Mouse (Mus musculus) kidney, adult 2 months (tissue): ENCODE measurements at regions not wholly inside any gene's neighbourhood (a gene's known extent, or its start where the extent isn't known, plus 50 kb on each side); places are given as distances from the start of the nearest gene placed in this dataset.

Experiments
- CTCF ChIP-seq: fragments of 200-500 bp; conservative IDR thresholded peaks from 2 replicates; pipeline ENCODE4 v1.5.1; 2011; ENCODE audit warnings: low read depth, mild to moderate bottlenecking, control low read depth, low read length, moderate library complexity, mixed read lengths; ENCODE audit not compliant: insufficient read depth, insufficient read length
- POLR2A ChIP-seq: fragments of 200-500 bp; IDR thresholded peaks from one replicate; pipeline ENCODE4 v1.6.1; 2011; ENCODE audit warnings: low read depth, low read length, control low read depth

DNA sequence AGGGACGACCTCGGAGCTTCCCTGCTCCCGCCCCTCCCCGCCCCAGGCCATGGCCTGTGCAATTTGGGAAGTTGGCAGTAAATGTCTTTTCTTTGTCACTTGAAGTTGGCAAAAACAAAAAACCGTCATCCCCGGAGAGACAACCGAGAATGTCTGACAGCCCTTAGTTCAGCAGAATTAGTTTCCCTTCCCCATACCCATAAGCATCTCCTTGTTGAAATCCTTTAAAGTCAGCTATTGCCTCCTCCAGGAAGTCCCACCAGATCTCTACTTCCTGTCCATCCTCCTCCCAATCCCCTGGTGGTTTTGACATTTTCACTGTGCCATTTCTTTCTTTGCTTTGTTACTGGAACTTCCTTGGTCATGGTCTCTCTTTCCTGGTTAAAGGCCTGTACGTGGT, 54.8 kb downstream of the Foxb1 start:
- no peak for TF ChIP-seq CTCF
- no peak for TF ChIP-seq POLR2A
